Mouse (Mus musculus) liver, embryonic 15.5 days (tissue): Measurements from ENCODE around the gene Scml4. TPM values are rescaled to one million over a fixed set of nuclear protein-coding genes. Genes with fewer than 3 reads are reported as not detected.
A peak's percentile ranks its signal among the peaks of the same experiment; 100 is the strongest.

Experiments used
- ATAC-seq: fragments of 200-750 bp; cut with Nextera tagmentation; 2 replicates; pipeline ENCODE4 v1.8.0; 2017; ENCODE audit warnings: moderate number of reproducible peaks, mild to moderate bottlenecking, moderate library complexity; ENCODE audit not compliant: insufficient read depth
- H3K27ac ChIP-seq: fragments of 300-500 bp; sonication (generic); replicated peaks from 2 replicates; pipeline ENCODE4 v1.5.1; 2015; ENCODE audit warnings: mild to moderate bottlenecking, inconsistent platforms
- H3K27me3 ChIP-seq: fragments of 300-500 bp; sonication (generic); 2 replicates; pipeline ENCODE4 v1.6.1; 2015; ENCODE audit warnings: mild to moderate bottlenecking, inconsistent platforms
- H3K36me3 ChIP-seq: fragments of 300-500 bp; sonication (generic); replicated peaks from 2 replicates; pipeline ENCODE4 v1.6.1; 2015; ENCODE audit warnings: moderate library complexity, mild to moderate bottlenecking, inconsistent platforms
- H3K4me1 ChIP-seq: fragments of 300-500 bp; sonication (generic); replicated peaks from 2 replicates; pipeline ENCODE4 v1.6.1; 2015; ENCODE audit warnings: inconsistent platforms
- H3K4me2 ChIP-seq: fragments of 300-500 bp; sonication (generic); 2 replicates; pipeline ENCODE4 v1.6.1; 2015; ENCODE audit warnings: moderate library complexity, mild to moderate bottlenecking, inconsistent platforms
- H3K4me3 ChIP-seq: fragments of 300-500 bp; sonication (generic); replicated peaks from 2 replicates; pipeline ENCODE4 v1.5.1; 2015; ENCODE audit warnings: mild to moderate bottlenecking, inconsistent platforms
- H3K9ac ChIP-seq: fragments of 300-500 bp; sonication (generic); 2 replicates; pipeline ENCODE4 v1.6.1; 2015; ENCODE audit warnings: moderate library complexity, mild to moderate bottlenecking, inconsistent platforms
- H3K9me3 ChIP-seq: fragments of 300-500 bp; sonication (generic); replicated peaks from 2 replicates; pipeline ENCODE4 v1.6.1; 2016; ENCODE audit warnings: inconsistent platforms
- WGBS: fragments of 180-500 bp; shearing (Covaris S2); methylation state at CpG from one replicate; pipeline ENCODE4 v1.1.7; 2015; ENCODE audit warnings: mixed read lengths; ENCODE audit not compliant: insufficient replicate concordance; 5-methylcytosine and 5-hydroxymethylcytosine counted together
- polyA plus RNA-seq: library from polyadenylated mRNA; unstranded; fragments of >200 nt; fragmentation: Nextera tagmentation; extraction: Ambion mirVana; gene quantifications from 2 replicates; pipeline ENCODE4 v1.2.1, GENCODE M21; 2015

Gene Scml4
- polyA plus RNA-seq, 1 experiment from 2014 or later, result 0.32 TPM

DNA sequence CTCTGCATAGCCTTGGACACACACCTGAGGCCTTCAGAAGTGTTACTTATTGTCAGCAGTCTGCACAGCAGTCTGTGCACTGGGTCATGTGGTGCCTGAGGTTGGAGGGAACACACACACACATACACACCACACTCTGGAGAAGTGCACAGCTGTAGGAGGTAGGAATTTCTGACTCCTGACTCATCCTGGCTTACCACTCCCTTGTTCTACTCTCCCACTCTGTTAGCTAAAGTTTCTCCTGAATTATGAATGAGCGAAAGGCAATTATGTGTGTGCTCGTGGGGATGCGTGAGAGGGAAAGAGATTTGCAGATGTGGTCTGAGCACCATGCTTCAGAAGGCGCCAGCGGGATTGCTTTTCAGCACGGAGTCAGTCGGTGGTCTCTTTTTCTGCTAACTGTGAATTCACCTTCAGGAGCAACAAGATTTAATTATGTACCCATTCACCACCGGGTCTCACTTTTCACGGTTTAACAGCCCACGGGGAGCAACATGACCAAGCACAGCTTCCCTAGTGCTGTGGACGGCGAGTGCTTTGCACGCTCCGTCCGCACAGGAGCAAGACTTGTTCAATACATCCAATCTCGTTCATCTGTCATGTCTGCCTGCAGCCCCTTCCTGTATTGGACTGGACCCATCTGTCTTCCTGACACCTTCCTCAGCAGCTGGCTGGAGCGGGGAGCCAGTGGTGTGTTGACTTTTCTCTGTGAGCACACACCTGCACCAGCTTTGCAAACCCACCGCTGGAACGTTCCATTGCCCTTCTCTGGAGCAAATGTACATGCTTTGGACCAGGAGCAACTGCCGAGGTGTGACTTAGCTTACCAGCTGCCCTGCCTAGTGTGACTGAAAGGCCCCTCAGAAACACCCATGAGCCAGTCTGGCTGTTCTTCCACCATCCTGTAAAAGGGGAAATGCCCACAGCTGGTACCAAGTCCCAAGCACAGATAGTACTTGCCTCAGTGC, 91.2 kb downstream of the Scml4 start:
- no peaks in the 10 kb centered on the region for H3K4me1 ChIP-seq
- no peak for ATAC-seq
- H3K9me3 ChIP-seq, result no peaks in the 10 kb centered on the region
- H3K36me3 ChIP-seq, result no peaks in the 10 kb centered on the region
- no peak overlapping the region for H3K9ac ChIP-seq
- H3K4me2 ChIP-seq, result no peak overlapping the region
- no peak overlapping the region for H3K4me3 ChIP-seq
- peaks cover 26% of the 10 kb centered on the region; the same call in 1 of the 2 replicates for H3K27me3 ChIP-seq
- 47% methylated on average over 20 of the region's 20 CpGs for WGBS
- no peak overlapping the region for H3K27ac ChIP-seq

DNA sequence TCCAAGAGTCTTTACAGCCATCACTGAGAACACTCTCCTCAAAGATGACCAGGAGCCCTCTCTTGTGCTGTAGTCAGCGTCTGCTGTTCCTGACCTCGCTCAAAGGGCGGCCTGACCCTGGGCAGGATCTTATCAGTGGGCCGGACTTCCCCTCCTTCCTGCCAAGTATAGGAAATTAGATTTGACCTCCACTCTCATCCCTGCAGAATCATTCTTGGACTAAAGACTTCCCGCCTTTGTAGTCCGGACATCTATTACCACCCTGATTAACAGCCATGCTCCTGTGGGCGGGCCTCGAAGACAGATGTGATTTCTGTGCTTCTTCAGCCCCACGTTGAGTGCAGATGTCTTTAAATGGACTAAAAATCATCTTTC, 91.9 kb downstream of the Scml4 start:
- H3K27me3 ChIP-seq, result peaks cover 32% of the 10 kb centered on the region
- no peak for ATAC-seq
- no peaks in the 10 kb centered on the region for H3K9me3 ChIP-seq
- no peak overlapping the region for H3K4me2 ChIP-seq
- 12% methylated on average over 9 of the region's 9 CpGs for WGBS
- no peak overlapping the region for H3K27ac ChIP-seq
- H3K9ac ChIP-seq, result no peak overlapping the region
- H3K4me3 ChIP-seq, result no peak overlapping the region
- H3K4me1 ChIP-seq, result no peaks in the 10 kb centered on the region
- H3K36me3 ChIP-seq, result no peaks in the 10 kb centered on the region

DNA sequence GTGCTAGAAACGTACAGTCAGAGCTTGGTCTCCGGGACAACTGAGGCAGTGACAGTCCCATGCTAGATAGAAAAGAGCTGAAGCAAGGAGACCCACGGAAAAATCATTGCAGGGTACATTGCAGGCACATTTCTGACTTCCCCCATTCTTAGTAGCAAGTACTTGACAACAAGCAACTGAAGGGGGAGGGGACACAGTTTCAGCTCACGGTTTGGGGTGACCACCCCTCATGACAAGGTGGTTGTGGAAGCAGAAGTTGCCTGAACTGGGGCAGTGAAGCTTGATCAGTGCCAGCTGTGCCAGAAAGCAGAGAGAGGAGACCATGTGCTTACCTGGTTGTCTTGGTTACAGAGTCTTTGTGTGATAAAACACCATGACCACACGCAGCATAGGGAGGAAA, 93.4 kb downstream of the Scml4 start:
- peaks cover 44% of the 10 kb centered on the region for H3K27me3 ChIP-seq

DNA sequence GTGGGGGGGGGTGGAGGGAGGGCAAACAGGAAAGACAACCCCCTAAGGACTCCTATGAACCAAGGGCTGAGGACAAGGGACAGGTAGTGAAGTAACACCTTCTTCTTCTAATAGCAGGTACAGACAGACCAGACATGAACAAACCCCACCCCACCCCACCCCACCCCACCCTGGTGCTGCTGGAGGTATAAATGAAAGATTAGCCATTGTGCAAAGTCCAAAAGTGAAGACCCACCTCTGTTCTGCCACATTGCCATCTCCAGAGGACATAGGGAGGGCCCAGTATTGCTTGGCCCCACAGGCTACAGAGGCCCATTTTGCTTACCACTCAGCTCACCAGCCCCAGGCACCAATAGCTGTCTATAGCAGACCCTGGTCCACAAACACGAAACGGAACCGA, 95.0 kb downstream of the Scml4 start:
- H3K4me3 ChIP-seq, result no peak overlapping the region
- no peaks in the 10 kb centered on the region for H3K36me3 ChIP-seq
- 81% methylated on average over 3 of the region's 3 CpGs for WGBS
- no peaks in the 10 kb centered on the region for H3K9me3 ChIP-seq
- H3K4me2 ChIP-seq, result no peak overlapping the region
- H3K27me3 ChIP-seq, result peaks cover 44% of the 10 kb centered on the region
- peaks cover 4% of the 10 kb centered on the region; the same call in 1 of the 2 replicates for H3K4me1 ChIP-seq
- no peak overlapping the region for H3K9ac ChIP-seq
- H3K27ac ChIP-seq, result no peak overlapping the region
- no peak for ATAC-seq

More for the DNA sequence above, 93.4 kb downstream of the Scml4 start:
- Histone ChIP-seq H3K4me1 (peaks cover 4% of the 10 kb centered on the region; the same call in 1 of the 2 replicates), H3K9me3 (no peaks in the 10 kb centered on the region), H3K9ac (no peak overlapping the region), H3K4me2 (no peak overlapping the region), H3K36me3 (no peaks in the 10 kb centered on the region), H3K27ac (no peak overlapping the region), H3K4me3 (no peak overlapping the region)
- 49% methylated on average over 5 of the region's 5 CpGs for WGBS
- ATAC-seq, result no peak

DNA sequence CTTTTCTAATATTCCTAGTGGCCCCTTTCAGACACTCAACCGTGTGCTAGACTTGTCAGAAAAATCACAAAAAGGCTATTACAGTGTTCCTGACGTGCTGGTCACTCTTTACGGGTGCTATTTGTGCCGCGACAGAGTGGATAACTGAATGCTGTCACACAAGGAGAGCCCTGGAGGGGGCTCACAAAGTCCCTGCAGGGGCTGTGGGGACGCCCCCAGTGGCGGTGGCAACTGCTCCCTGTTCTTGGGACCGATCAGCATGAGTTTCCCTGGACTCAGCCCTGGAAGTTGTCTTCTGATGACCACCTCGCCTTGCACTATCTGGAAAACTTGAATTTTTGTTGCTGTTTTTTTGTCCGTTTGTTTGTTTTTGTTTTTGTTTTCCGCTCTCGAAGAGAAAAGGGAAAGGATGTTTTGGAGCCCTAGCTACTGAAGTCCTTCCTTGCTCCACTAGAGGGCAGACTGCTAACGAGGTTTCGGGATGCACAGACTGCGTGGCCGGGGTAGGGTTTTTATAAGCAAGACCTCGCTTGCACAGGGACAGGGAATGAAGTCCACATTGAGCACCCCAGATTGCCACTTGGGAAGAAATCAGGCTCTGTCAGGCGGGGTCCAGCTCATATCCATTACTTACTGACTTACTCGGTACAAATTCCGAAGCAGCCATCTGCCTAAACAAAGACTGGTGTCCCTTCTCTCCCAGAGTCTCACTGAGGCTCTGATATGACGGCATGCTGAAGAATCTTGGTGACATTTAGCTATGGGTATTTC, 97.9 kb downstream of the Scml4 start:
- H3K9ac ChIP-seq, result no peak overlapping the region
- WGBS, result 7% methylated on average over 21 of the region's 21 CpGs
- no peaks in the 10 kb centered on the region for H3K9me3 ChIP-seq
- no peak overlapping the region; the same call in 1 of the 2 replicates for H3K4me3 ChIP-seq
- no peaks in the 10 kb centered on the region for H3K36me3 ChIP-seq
- peaks cover 32% of the 10 kb centered on the region for H3K27me3 ChIP-seq
- peak overlapping the region; percentile 41 for H3K4me2 ChIP-seq
- no peak for ATAC-seq
- H3K4me1 ChIP-seq, result peaks cover 4% of the 10 kb centered on the region; the same call in 1 of the 2 replicates
- no peak overlapping the region for H3K27ac ChIP-seq

DNA sequence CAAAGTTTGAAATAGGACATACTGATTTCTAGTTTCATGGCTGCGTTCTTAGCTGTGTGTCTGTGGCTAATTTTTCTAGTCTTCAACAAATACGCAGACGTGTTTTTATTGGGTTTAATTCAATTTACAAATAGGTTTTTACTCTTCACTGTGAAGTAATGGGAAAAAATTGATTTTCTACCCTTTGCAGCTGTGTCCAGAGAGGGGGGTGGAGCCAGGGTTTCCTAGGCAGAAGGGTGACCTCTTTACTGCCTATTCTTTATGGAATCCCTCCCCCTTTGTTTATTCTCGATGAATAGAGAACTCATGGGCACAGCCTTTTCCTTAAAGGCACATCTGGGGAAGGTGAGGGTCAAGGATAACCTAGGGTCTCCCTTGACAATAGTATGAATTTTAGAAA, 98.5 kb downstream of the Scml4 start:
- H3K4me1 ChIP-seq, result peaks cover 4% of the 10 kb centered on the region; the same call in 1 of the 2 replicates
- no peak overlapping the region for H3K4me2 ChIP-seq
- H3K27me3 ChIP-seq, result peaks cover 26% of the 10 kb centered on the region
- no peak overlapping the region for H3K4me3 ChIP-seq
- H3K27ac ChIP-seq, result no peak overlapping the region
- ATAC-seq, result no peak
- H3K36me3 ChIP-seq, result no peaks in the 10 kb centered on the region
- WGBS, result 53% methylated on average over 4 of the region's 4 CpGs
- no peak overlapping the region for H3K9ac ChIP-seq
- no peaks in the 10 kb centered on the region for H3K9me3 ChIP-seq

DNA sequence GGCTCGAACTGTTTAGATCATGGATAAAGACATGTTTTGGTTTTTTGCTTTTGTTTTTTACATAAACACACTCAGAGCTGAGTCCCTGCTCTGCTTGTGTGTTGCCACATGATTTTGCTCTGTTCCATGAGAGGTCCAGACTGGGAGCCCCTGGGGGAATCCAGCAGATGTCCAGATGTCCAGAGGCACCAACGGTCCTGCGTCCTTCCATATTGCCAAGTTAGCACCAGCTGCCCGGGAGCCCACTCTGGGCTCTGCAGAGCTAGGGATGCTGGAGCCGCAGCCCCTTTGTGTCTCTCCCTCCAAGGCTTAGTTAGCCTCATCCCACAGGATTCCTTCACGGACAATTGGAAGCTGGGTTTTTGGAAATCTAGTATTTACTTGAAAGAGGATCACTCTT, 101.6 kb downstream of the Scml4 start:
- Histone ChIP-seq H3K9me3 (no peaks in the 10 kb centered on the region), H3K4me3 (no peak overlapping the region), H3K9ac (no peak overlapping the region), H3K4me2 (no peak overlapping the region), H3K36me3 (no peaks in the 10 kb centered on the region), H3K27ac (no peak overlapping the region), H3K27me3 (peaks cover 18% of the 10 kb centered on the region), H3K4me1 (peaks cover 4% of the 10 kb centered on the region; the same call in 1 of the 2 replicates)
- ATAC-seq, result no peak
- WGBS, result 58% methylated on average over 6 of the region's 6 CpGs

DNA sequence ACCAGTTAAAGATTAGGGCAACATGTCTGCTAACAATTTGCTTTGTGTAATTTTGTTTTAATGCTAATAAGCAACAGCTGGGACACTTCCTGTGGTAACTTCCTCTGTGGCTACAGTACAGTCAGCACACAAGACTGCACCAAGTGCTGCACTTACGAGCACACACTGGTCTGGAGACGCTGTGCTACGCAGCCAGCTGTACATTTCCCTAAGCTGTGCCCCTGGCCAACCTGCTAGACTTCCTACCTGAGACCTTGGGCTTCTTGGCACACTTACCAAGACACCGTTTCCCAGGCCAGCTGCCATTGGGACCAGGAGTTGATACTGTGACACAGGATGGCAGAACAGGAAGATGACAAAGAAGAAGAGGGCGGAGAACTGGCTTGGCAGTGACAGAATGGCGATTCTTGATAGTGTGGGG, 102.0 kb downstream of the Scml4 start:
- no peak for ATAC-seq
- Histone ChIP-seq H3K4me1 (peaks cover 4% of the 10 kb centered on the region; the same call in 1 of the 2 replicates), H3K4me2 (peak overlapping the region; percentile 25), H3K9me3 (no peaks in the 10 kb centered on the region), H3K4me3 (no peak overlapping the region), H3K36me3 (no peaks in the 10 kb centered on the region), H3K9ac (no peak overlapping the region), H3K27ac (no peak overlapping the region), H3K27me3 (peaks cover 14% of the 10 kb centered on the region)
- 19% methylated on average over 6 of the region's 6 CpGs for WGBS

DNA sequence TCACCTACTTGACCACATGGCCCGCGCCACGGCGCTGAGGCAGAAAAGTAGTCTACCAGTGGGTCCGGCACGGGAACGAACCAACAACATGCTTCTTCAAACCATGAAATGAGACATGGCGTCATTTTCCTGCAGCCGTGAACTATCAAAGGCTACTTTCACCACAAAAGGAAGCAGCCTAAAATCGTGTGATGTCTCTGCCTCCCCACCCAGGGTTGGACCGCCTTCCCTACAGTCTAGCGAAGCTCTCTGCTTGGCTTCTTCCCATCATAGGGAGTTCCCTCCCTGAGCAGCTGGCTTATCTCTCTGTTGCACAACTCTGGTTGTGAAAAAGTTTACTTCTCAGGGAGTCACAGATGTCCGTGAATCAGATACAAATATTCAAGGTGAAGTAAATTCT, 102.5 kb downstream of the Scml4 start:
- ATAC-seq, result no peak
- Histone ChIP-seq H3K9ac (no peak overlapping the region), H3K27me3 (peaks cover 10% of the 10 kb centered on the region), H3K9me3 (no peaks in the 10 kb centered on the region), H3K36me3 (no peaks in the 10 kb centered on the region), H3K4me1 (peaks cover 4% of the 10 kb centered on the region; the same call in 1 of the 2 replicates), H3K4me3 (no peak overlapping the region), H3K4me2 (peak overlapping the region; percentile 25), H3K27ac (no peak overlapping the region)
- WGBS, result 34% methylated on average over 13 of the region's 13 CpGs

DNA sequence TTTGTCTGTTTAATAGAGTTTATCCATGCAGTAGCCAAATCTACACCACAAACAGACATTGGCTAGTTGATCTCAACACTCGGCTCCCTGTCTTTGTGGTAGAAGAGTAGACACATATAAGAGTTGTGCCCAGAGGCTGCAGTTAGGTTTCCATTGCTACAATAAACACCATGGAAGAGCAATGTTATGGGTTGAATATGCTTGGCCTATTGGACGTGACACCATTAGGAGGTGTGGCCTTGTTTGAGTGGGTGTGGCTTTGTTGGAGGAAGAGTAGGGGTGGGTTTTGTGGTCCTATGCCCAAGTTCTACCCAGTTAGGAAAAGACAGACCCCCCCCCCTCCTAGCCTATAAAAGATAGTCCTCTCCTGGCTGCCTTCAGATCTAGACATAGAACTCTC, 102.9 kb downstream of the Scml4 start:
- ATAC-seq, result no peak

DNA sequence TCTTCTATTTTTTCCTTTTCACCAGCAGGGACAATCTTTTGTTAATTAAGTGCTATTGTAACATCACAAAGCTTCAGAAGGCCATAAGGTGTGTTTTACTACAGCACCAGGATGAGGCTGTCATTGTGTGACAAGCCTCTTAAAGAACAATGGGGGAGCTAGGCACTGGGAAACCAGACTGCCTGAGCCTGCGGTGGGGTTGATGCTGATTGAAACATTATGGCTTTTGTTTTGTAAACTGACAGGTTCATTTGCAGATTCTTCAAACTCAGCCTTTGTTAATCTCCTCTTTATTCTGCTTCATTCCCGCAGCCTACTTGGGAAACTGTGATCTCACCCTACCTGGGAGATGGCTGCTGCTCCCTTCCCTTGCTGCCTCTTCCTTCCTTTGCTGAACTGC, 108.2 kb downstream of the Scml4 start:
- Histone ChIP-seq H3K9ac (no peak overlapping the region), H3K27ac (no peak overlapping the region), H3K36me3 (no peaks in the 10 kb centered on the region), H3K4me3 (no peak overlapping the region), H3K4me1 (no peaks in the 10 kb centered on the region), H3K27me3 (peaks cover 10% of the 10 kb centered on the region; the same call in 1 of the 2 replicates), H3K9me3 (no peaks in the 10 kb centered on the region), H3K4me2 (no peak overlapping the region)
- no peak for ATAC-seq
- WGBS, result 21% methylated on average over 2 of the region's 2 CpGs

More for the DNA sequence above, 102.9 kb downstream of the Scml4 start:
- Histone ChIP-seq H3K9me3 (no peaks in the 10 kb centered on the region), H3K4me3 (no peak overlapping the region), H3K9ac (no peak overlapping the region), H3K27ac (no peak overlapping the region), H3K36me3 (no peaks in the 10 kb centered on the region), H3K4me1 (peaks cover under 1% of the 10 kb centered on the region; the same call in 1 of the 2 replicates), H3K27me3 (0 out of 2 replicates have a peak, but pooled peaks cover 6% of the 10 kb centered on the region), H3K4me2 (no peak overlapping the region)
- 62% methylated on average over 2 of the region's 2 CpGs for WGBS
